Mouse (Mus musculus): ENCODE measurements around the gene Phlpp1.

The Phlpp1 gene

GRCm38 (mm10) chr1:106314476-106314875 is 142.9 kb downstream of the Phlpp1 start:
- DNase-seq (ENCODE audit: inconsistent ontology term), result no peak

DNA sequence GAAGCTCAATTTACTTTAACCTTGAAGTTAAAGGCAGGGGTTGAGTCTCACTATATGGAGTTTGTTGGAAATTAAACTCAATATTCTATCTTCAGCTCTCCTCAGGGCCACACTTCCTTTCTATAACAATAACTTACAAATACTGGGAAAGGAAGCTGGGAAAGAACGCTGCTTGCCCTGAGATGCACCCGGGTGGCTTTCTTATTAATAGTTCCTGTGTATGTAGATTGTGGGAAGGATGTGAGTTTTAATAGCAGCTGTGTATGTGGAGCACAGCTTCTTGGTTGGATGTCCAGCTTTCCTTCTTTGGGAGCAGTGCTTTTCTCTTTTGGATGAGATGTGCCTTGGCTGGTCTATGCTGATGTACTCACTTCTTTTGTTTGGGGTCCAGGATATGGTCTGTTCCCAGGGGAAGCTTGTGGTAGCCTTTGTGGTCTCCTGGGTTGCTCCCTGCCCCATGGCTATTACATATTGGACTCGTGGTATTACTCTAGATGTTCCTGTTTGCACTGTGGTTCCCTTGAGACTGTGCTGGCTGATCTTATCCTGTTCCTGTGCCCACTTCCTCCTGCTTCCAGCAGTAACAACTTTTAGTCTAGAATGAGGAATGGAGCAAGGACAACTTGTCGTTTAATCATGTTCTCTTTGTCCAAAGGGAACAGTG is 145.2 kb downstream of the Phlpp1 start:
- DNase-seq (ENCODE audit: inconsistent ontology term), result no peak

DNA sequence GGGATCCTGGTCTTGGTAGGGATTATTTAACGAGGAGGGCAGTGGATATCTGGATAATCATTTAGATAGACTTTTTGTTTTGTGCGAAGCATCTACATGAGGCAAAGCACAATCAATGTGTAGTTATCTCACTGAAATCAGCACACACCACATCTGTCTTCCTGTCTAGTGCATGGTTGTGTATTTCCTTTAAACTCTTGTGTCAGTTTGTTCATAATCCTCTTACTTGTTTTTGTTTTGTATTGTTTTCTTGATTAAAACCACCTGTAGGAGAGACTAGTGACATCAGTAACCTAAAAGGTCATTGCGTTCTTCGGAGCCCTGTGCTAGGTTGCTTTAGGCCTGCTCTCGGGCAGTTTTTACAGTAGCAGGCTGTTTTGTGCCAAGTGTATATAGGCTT is 146.8 kb downstream of the Phlpp1 start:
- DNase-seq (ENCODE audit: inconsistent ontology term), result no peak

- no peak for DNase-seq (ENCODE audit: inconsistent ontology term)
Measured at GRCm38 (mm10) chr1:106320583-106320982, 149.0 kb downstream of the Phlpp1 start.

DNA sequence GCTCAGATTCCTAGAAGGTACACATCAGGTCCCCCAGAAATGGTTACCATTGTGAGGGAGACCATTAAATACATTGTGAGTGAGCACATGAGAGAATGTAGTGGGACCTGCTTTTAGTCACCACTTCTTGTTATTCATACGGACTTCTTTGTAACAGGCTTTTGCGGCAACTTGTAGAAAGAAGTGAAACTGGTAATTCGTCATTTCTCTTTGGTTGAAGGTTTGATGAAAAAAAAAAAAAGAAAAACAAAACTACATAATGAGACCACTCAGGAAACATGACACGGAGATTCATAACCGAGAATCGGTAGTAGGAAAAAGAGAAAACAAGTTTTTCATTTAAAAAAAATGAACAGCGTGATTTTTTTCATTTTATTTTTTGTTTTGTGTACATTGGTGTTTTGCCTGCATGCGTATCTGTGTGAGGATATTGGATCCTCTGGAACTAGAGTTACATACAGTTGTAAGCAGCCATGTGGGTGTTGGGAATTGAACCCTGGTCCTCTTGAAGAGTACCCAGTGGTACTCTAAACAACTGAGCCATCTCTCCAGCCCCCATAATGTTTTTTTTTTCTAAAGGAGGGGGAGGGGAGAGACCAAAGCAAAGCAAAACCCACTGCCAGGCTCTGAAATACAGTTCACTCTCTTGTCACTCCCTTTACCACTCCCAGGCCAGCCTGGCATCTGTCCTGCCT is 150.0 kb downstream of the Phlpp1 start:
- no peak for DNase-seq (ENCODE audit: inconsistent ontology term)

DNA sequence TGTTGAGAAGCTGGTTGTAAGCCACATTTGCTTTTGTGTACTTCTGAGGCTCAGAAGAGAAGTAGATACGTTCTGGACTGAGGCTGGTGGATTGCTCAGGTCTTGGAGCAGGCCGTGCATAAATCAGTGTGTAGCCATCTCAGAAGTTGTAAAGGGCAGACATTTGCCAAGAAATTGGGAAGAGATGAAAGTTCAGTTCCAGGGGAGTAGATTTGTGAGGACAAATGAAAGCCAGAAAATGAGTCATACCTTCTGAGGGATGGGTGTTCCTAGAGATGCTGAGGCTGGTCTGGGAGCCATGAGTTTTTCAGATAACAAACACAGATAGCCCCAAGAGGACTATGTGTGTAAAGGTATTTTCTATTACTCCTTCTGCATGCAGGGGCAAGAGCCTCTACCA is 155.1 kb downstream of the Phlpp1 start:
- no peak for DNase-seq (ENCODE audit: inconsistent ontology term)

DNA sequence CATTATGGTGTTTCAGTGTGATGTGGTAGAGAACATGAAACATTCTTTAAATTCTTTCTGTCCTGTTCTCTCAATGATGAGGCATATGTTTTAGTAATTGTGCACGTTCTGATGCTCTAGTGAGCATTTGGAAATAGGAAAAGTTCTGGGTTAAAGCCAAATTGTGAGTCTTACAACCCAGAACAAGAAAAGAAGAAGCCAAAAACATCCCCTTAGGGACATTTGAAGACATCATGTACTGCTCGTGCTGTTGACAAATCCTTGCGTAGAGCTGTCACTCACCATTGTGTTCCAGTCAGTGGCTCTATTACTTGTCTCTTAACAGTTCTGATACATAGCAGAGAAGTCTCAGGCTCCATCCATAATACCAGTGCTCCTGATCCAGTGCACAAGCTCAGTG is 170.5 kb downstream of the Phlpp1 start:
- DNase-seq (ENCODE audit: inconsistent ontology term), result peak; percentile 51

GRCm38 (mm10) chr1:106345265-106345664 is 173.7 kb downstream of the Phlpp1 start:
- no peak for DNase-seq (ENCODE audit: inconsistent ontology term)

DNA sequence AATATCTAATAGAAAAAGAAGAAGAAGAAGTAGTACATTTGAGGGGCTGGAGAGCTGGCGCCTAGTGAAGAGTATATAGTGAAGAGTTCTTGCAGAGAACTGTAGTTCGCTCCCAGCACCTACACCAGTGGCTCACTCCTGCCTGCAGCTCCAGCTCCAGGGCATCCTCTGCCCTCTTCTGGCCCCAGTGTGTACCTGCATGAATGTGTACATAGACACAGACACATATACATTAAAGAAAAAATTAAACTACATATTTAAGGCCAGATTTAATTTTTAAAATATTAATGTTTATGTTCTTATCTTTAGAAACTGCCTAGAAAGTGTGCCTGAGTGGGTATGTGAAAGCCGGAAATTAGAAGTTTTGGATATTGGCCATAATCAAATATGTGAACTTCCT is 175.2 kb downstream of the Phlpp1 start:
- no peak for DNase-seq (ENCODE audit: inconsistent ontology term)

GRCm38 (mm10) chr1:106349116-106349515 is 177.6 kb downstream of the Phlpp1 start:
- no peak for DNase-seq (ENCODE audit: inconsistent ontology term)

DNA sequence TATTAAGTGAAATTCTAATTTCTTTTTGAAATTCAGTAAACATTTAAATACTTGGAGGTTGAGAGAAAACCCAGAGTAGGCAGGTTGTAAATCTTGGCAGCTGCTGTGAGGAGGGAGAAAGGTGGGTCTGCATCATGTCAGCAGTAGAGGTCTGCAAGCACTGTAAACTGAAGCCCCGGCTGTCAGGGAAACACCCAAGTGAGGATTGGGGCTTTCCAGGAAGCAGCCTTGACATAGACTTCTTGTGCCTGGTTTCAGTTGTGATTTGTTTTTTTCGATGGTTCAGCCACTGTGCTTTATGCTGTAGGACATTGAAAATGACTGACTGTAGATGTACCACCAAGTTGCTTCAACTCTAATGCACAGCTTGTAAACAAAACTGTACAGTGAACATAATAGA is 180.0 kb downstream of the Phlpp1 start:
- DNase-seq (ENCODE audit: inconsistent ontology term), result no peak

- peak; percentile 84 for DNase-seq (ENCODE audit: inconsistent ontology term)
Measured at GRCm38 (mm10) chr1:106352801-106353511, 181.4 kb downstream of the Phlpp1 start.

DNA sequence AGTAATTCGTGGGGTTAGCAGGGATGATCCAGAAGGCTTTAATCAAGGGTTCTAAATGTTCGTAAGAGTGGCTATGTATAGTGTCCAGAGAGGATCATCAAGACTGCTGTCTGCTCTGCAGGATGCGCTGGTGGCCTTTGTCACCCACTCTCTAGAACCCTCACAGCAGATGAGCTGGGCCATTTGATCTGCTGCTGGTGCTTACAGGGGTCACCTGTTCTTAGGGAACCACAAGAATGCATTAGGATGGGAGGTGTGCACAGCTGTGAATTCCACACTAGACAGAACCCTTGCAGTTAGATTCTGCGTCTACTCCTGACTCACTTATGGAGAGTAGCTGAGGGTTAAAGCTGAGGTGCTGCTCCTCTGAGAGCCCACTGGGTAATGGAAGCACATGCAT is 182.4 kb downstream of the Phlpp1 start:
- DNase-seq (ENCODE audit: inconsistent ontology term), result no peak

- DNase-seq (ENCODE audit: inconsistent ontology term), result no peak
Measured at GRCm38 (mm10) chr1:106359474-106359873, 187.9 kb downstream of the Phlpp1 start.

GRCm38 (mm10) chr1:106362841-106363604 is 191.5 kb downstream of the Phlpp1 start:
- no peak for DNase-seq (ENCODE audit: inconsistent ontology term)

DNA sequence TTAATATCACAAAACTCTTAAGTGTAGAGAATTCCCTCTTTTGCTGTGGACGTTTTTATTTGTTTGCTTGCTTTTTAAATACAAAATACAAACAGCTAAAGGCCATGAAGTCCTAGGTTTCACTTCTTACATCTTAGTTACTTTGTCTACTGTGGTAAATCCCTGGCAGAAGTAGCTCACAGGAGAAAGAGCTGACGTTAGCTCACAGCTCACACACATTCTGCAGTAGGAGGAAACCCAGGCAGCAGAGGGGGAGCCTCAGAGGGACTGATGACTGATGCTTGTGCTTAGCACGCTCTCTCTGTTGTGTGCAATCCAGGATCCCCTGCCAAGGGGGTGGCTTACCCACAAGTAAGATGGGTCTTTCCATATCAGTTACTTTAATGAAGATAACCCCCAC is 197.8 kb downstream of the Phlpp1 start:
- no peak for DNase-seq (ENCODE audit: inconsistent ontology term)

DNA sequence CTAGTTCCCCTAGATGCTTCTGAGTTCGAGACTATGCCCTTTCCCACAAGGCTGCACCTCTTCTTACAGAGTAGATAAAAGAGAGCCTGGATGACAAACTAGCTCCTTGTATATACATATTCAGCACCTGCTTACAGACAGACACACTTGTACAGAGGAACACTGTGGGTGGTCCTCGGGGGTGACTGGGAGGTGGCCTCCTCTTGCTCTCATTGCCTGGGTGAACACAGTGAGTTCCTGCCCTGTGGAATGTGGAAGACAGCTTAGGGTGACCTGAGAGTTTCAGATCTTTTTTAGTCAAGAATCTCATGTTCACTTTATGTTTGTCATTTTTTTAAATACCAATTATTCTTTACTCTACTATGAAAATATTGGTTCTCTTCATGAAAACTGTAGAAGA is 200.9 kb downstream of the Phlpp1 start:
- DNase-seq (ENCODE audit: inconsistent ontology term), result no peak

DNA sequence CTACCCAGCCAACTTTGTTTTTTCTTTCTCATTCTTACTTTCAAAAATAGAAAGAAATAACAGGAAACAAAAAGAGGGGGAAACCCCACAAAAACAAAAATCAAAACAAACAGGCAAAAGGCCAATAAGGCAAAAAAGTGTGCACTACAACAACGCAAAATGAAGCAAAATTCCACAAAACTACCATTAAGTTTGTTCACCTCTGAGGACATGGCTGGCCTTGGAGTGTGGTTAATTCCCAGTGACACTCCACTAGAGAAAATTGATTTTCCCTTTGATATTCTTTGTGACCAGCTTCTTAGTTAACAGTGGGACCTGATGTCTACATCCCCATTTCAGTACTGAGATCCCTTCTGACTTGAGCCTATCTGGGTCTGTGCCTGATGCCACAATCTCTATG is 202.1 kb downstream of the Phlpp1 start:
- no peak for DNase-seq (ENCODE audit: inconsistent ontology term)

- no peak for DNase-seq (ENCODE audit: inconsistent ontology term)
Measured at GRCm38 (mm10) chr1:106374274-106374673, 202.7 kb downstream of the Phlpp1 start.

- no peak for DNase-seq (ENCODE audit: inconsistent ontology term)
Measured at GRCm38 (mm10) chr1:106374971-106375370, 203.4 kb downstream of the Phlpp1 start.

DNA sequence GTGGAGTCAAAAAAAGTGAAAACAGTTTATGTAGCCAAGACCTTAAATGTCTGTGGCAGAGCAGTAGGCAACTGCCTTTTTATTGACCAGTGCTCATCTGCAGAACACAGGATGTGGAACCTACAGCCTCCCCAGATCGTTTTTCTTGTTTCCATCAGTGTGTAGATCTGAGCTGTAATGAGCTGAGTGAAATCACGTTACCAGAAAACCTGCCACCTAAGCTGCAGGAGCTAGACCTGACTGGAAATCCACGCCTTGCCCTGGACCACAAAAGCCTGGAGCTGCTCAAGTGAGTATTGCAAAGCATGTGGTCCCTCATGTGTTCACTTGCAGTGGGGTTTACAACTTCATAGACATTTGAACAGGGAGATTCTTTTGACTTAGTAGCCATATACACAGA is 204.5 kb downstream of the Phlpp1 start:
- no peak for DNase-seq (ENCODE audit: inconsistent ontology term)

DNA sequence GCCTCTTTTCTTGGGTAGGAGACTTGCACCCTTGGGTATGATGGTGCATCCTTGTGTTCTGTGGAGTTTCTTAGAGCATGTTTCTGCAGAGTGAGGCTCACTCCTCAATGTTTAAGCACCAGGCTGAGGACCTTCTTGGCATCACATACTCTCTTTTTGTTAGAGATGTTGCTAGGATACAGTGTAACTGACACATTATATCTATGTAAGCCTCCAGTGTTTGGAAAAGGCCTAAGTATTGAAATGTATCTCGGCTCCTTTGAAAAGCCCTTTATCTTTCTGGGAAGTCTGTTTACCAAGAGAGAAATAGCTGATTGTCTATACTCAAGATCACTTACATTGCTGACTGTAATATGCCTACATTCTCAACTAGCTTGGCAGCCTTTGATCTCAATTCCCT is 208.9 kb downstream of the Phlpp1 start:
- no peak for DNase-seq (ENCODE audit: inconsistent ontology term)

All from Muller cell, postnatal 12 days (primary cell).